Mouse (Mus musculus): ENCODE data around the gene Tceal5.

DNA sequence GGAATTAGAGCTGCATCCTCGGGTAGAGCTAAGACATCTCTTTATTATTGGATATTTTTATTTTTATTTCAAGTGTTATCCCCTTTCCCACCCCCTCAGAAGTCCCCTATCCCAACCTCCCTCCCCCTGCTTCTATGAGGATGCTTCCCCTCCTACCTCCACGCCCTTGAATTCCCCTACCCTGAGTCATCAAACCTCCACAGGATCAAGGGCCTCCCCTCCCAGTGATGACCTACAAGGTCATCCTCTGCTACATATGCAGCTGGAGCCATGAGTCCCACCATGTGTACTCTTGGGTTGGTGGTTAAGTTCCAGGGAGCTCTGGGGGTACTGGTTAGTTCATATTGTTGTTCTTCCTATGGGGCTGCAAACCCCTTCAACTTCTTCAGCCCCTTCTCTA is 9.7 kb upstream of the Tceal5 start:
- TF ChIP-seq CTCF (IDR thresholded peaks at IDR 0.05; ENCODE audit: insufficient read depth, low read depth, low read length) (no peak), POLR2A (IDR thresholded peaks at IDR 0.05; ENCODE audit: insufficient read depth, low read depth, low read length) (no peak)
